Mouse (Mus musculus): ENCODE measurements around the gene Prdm8.

The Prdm8 gene

DNA sequence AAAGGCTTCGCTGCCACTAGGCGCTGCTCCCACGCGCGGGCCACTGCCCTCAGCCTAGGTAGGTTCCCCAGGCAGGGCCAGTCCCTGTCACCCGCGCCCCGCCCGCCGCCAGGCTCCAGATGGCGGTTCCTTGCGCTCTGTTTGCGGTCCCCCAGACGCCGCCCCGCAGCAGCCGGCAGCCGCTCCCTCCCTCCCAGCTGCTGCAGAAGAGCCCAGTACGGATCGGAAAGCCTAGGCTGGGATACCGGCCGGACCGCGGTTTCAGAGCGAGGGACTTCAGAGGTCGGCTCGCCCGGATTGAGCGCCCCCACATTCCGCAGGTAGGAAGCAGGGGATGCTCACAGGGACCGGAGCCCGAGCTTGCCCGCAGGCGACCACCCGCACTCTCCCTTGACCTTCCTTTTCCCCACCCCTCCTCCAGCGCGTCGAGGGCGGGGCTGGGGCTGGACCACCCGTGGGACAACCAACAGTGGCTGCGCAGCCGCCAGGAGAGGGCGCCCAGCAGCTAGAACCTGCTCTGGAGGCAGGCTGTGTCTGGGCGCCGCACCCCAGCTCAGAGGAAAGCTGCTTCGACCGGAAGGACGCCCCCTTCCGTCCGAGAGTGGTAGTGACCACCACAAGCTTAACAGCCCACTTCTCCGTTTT, at the start of gene Prdm8:
Gene Prdm8 (plus strand): TSS at position 19 of the 645 bp plus-strand sequence.
- peak; percentile 69 to 76 for DNase-seq (ENCODE audit: low spot score in 2 of 2)

DNA sequence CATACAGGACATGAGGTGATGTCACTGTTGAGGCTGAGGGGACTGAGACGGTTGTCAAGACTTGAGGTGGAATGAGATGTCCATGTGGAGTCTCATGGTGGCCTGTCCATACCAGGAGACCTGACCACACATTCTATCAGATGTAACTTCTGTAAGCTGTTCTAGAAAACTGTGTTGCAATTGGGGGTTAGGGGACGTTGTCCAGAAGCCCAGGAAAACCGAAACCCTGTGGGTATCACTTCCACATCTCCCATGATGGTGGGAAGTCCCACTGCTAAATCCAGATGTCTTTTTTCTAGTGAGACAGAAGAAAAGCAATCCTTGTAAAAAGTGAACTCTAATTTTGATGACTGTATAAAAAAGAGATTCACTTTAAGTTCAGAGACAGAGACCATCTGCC, 39.9 kb upstream of the Prdm8 start:
- DNase-seq (ENCODE audit: low spot score in 2 of 2): peak in 1 of 2 experiments; percentile 1

DNA sequence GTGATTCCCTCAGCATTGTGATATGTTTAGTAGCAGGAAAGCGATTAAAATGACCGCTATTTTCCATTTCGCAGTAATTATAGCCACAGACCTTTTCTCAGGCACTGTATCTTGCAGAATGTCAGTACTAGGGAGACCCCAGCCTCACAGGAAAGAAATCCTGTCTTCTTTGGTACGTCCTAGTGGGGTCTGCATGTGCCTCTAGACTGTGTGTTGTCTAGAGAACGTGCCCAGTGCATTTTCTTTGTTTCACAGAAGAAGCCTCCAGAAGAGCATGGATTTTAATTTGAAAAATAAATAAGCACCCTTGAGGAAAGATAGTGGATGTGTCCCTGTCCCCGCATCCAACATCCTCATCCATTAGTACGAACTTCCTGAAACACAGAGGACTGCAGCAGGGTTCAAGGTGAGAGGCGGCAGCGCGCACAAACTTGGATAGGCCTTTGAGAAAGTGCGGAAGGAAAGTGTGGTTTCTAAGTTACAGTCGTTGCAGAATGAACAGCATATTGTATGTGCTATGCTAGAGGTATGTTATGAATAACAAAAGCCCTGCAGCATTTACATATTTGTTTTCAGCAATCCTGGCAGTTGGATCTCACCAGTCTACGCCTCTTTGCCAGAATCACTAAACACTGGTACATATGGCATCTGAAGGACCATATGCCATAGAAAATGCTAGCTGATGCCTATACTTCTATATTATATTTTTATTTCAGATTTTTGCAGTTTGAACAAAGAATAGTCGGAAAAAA, 28.3 kb upstream of the Prdm8 start:
- no peak for DNase-seq (ENCODE audit: low spot score in 2 of 2)

DNA sequence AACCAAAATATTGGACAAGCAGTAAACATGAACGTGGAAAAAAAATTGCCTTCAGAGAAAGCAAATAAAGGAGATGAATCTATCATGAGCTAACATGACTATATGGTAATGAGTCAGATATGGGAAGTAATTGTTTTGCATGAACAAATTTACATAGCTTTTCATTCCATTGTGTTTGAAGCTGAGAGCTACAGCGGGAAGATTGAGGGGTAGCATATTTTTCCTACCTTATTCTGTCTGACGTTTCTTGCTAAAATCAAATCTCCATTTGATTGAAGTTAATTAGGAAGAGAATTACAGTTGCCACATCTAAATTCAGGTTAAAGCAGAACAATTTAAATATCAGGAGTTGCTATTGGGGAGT, 27.7 kb upstream of the Prdm8 start:
- no peak for DNase-seq (ENCODE audit: low spot score in 2 of 2)

GRCm38 (mm10) chr5:98146895-98147294, 20.1 kb upstream of the Prdm8 start:
- DNase-seq (ENCODE audit: low spot score in 2 of 2): no peak

DNA sequence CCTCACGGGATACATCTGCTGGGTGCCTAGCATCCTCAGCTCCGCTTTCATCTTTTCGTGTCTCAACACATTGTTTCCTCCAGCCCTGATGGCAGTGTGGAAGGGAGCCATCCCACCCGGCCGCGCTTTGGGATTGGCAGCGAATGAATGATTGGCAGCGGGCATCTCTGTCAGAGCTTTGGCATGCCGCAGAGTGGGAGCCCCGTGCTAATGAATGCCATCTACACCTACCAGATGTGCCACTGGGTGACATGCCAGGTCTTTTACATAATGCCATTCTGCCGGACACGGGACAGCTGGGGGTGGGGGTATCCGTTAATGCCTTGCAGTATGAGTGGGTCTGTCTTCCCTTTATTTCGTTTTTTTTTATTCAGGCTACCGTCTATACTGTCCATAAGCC, 882 bp upstream of the Prdm8 start:
- no peak for DNase-seq (ENCODE audit: low spot score in 2 of 2)

GRCm38 (mm10) chr5:98168356-98169285, 1.6 kb downstream of the Prdm8 start:
- no peak for DNase-seq (ENCODE audit: low spot score in 2 of 2)

DNA sequence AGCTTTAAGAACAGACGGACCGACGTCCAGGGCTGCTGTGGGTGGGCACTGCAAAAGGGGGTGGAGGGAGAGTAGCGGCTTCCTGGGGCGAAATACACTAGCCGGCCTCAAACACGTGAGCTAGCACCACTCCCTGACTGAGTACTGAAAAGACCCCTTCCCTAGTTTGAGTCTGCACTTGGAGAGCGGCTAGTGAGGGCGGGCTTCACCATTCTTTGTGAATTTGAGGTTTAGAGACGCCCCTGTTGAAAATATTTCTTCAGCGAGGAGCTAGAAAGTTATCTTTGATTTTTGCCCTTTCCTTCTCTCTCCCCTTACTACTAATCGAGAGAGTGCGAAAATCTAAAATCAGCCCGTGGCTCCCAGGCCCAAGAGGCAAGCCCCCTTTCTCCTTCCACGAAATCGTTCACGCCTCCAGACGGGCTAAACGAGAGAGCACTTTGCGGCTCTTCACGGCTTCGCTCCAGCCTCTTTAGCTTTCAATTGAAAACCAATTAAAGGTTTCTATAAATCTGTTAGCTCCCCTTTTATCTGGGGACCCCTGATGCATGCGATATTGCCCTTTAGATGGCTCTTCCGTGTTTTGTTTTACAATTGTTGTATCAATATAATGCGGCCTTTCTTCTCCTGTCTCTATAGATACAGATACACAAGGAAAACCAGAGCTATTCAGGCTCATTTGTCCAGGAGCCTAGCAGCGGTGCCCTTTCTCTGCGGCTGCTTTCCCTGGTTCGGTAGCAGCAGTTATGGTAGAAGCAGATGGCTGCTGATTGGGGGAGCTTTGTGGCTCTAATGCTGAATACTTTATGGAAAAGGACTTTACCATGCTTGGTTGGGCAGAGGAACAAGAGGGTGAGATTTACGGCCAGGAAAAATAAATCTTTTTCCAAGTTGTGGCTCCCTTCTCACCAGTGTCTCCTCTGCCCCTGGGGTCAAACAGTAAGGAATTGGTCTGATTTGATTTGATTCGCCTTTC, 2.7 kb downstream of the Prdm8 start:
- DNase-seq (ENCODE audit: low spot score in 2 of 2): no peak

DNA sequence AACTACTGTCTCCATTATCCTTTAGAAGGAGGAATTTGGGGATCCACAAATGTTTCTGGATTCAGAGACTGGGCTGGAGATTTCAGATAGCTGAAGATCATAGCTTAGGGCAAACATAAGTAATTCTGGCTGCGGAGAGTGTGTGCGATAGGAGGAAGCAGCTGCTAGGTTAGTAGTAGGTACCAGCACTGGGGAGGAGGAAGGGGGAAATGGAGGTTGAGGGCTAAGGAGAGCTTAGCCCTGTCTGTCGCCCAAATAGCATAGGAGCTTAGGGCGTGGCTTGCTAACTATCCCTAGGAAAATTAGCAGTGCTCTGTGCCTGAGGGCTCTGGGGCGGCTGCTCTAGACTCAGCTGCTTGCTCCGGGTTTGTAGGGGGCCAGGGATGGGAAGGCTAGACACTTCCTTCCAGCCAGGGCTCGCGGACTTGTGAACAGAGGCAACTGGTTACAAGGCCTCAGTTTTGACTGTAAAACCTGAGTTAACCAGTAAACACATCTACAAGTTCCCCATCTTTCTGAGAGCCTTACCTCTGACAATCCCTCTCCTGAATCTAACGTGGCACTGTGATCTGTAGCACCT, 4.7 kb downstream of the Prdm8 start:
- DNase-seq (ENCODE audit: low spot score in 2 of 2): no peak

DNA sequence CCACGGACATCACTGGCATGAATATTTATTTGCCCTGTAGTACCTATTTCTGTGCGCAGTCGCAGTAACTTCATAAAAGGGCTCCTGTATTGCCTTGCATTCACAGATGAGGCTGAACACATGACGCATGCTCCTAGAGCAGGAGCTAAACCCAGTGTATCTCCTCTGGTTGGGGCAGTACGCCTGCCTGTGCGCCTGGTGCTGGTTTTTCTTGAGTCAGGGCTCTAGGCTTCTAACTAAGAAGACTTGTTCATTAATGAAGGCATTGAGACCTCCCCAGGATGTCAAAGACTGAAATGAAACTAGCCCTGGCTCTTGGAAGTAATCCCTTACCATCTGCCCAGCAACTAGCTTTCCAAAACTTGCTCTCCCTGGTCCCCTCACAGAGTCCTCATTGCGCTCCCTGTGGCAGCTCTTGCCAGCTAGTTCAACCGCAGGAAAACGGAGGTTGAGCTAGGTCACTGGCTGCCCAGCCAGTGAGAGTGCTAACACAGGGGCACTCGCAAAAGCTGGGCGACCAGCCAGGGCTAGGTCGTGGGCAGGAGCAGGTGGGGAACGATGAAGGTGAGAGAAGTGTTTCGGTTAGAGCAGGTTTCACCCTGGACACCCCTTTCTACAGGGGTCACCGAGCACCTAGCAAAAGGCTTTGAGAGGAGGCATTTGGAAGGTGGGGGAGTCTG, 5.6 kb downstream of the Prdm8 start:
- DNase-seq (ENCODE audit: low spot score in 2 of 2): no peak

DNA sequence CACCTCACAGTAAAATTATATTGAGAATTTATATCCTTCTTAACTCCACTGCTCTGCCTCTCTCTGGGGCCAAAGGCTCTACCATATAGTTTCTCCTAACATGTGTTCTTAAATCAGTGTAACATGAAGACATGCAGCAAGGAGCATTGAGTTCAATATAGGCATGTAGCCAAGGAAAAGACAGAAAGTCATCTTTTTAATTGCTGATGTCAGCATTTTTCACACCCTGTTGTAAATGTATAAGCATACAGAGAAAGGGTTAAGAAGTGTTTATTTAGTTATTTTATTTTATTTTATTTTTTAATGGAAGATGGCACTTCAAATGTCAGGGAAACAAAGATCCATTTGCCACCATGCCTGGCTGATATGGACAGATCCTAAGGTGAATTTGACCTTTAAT, 6.7 kb downstream of the Prdm8 start:
- DNase-seq (ENCODE audit: low spot score in 2 of 2): no peak

DNA sequence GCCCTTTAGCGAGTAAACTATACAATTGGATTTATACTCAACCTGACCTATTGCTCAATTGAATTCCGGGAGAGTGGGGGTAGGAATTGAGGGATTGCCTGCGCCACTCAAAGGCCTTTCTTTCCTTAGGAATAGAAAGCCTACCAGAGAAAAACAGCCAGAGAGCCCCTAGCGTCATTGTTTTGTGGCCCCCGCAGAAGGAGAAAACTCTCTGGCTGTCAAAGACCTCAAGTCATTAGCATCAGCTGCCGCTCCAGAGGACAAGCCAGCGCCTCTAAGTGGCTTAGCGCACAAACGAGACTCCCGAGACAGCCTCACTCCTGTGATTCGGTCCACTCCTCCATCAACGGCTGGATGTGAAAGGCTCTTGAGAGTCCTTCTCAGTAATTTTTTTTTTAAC, 12.6 kb downstream of the Prdm8 start:
- DNase-seq (ENCODE audit: low spot score in 2 of 2): no peak

DNA sequence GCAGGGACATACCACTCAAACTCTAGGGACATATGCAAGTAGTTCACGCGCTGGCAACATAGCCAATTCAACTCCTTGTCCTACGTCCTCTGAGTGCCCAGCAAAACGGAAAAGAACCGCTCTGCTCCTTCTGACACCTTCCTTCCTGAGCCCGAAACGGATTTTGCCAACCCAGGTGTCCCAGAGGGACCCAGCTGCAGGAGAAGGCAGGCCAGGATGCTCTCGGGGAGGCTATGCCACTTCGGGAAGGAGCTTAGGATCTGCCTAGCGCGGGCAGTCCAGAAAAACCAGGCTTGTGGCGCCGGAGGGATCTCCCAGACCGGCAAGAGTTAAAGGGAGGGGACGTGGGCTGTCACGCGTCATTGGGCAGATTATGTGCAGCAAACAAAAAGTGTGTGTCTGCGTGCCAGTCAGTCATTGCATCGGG, 13.5 kb downstream of the Prdm8 start:
- no peak for DNase-seq (ENCODE audit: low spot score in 2 of 2)

DNA sequence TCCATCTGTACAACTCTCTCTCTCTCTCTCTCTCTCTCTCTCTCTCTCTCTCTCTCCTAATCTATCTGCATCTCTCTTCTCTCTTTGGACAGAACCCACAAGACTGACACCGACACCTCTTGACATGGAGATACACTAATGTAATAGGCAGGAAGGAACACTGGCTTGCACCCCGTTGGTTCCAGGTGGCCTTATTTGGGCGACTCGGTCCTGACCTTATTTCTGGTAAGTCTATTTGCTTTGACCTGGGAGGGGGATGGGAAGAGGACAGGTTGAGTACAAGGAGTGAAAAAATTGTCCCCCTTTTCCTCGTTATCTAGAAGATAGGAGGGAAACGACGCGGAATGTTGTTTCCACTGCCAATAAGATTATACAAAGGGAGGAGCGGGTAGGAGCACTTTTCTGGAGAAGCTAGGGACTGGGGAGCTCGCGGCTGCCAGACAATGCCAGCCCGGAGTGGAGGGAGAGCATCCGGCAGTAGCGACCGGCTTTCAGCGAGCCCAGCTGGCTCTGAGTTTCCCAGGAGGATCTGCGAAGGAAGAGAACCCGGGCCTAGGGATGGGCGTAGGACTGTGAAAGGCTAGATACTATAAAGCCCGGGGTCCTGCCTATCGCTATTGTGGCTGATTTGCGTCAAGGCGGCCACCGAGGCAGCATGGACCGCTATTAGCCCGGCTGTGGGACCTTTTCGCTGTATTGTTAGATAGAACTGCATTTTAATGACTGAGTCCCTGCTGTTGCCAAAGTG, 14.1 kb downstream of the Prdm8 start:
- no peak for DNase-seq (ENCODE audit: low spot score in 2 of 2)

DNA sequence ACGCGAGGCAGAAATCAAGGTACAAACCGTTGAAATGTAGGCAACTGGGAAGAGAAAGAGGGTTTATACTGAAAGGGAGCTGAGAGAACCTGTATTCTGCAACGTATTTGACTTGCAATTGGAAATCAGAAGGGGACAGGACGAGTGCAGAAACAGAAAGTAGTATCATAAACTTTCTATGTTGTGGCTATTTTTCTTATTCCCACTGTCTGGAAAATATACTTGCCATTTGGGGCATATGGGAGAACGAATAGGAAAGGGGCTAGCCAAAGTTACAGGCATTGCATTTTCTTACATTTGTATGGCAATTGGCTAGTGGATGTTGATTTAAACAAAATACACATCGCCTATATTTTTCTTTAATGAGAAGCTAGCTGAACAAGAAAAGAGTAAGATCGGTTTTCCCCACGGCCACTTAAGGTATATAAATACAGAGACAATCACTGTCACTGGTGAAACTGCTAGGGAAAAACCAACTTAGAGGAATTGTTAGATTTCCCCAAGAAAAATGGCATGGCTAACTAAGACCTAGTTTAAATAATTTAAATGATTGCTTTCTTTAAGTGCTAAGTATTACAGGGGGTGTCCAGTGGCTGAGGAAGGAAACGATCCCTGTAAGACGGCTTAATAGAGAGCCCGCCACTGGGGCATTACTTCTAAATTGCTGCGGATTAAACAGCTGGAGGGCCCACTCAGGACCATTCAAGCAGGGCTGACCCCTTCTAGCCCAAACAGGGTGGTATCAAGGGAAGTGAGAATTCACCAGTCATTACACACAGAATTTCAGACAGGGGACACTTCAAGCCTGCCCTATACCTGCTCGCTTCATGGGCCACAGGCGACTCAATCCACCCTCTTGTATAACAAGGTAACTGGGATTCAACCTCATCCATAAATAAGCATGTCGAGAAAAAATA, 14.9 kb downstream of the Prdm8 start:
- DNase-seq (ENCODE audit: low spot score in 2 of 2): no peak

DNA sequence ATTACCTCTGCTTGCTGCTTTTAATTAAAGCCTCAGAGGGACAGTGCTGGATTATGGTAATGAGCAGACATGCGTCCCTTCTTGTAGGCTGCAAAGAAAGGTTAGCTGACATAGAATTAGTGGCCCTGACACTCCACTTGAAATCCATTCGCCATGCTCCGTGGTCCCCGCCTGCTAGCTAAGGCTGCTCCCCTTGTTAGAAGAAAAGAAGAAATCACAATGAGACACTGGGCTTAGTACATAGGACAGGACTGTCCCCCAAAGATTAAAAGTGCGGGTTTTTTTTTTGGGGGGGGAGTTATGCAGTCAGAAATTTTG, 15.6 kb downstream of the Prdm8 start:
- no peak for DNase-seq (ENCODE audit: low spot score in 2 of 2)

DNA sequence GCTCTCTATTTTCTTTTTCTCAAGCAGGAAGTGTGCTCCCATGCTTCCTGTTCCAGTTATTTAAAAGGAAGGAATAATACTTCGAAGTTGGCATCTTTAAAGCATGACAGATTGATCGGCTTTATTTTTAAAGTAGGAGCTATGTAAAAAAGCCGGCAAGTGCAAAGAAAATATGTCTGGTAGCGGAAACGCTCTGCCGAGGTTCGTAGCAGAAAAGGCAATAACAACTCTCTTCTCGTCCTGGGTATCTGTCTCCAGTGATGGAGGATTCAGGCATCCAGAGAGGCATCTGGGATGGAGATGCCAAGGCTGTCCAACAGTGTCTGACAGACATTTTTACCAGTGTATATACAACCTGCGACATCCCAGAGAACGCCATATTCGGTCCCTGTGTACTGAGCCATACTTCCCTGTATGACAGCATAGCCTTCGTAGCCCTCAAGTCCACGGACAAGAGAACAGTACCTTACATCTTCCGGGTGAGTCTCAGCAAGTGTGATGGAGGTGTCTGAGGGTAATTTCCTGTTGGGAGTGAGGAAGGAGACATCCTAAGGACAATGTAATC, 16.1 kb downstream of the Prdm8 start:
- no peak for DNase-seq (ENCODE audit: low spot score in 2 of 2)

- no peak for DNase-seq (ENCODE audit: low spot score in 2 of 2)
Observed at GRCm38 (mm10) chr5:98184281-98184910, 17.4 kb downstream of the Prdm8 start.
